Mouse (Mus musculus): ENCODE results near the gene Rasl10b. TPM values are rescaled to one million over a fixed set of nuclear protein-coding genes. Genes with fewer than 3 reads are reported as not detected.
A peak's percentile ranks its signal among the peaks of the same experiment; 100 is the strongest.

Rasl10b gene
- polyA plus RNA-seq, 1 experiment from 2014 or later = 2.3 TPM

DNA sequence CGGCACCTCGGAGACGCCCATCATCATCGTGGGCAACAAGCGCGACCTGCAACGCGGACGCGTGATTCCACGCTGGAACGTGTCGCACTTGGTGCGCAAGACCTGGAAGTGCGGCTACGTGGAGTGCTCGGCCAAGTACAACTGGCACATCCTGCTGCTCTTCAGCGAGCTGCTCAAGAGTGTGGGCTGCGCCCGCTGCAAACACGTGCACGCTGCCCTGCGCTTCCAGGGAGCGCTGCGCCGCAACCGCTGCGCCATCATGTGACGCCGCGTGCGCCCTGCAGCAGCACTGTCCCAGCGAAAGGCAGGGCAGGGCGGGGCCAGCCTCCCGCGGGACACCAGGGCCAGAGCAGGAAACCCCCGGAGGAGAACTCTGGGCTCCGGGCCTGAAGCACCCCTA, 9.6 kb downstream of the Rasl10b start:
- H3K9me3 ChIP-seq (ENCODE audit: control insufficient read depth, low read length) = no peaks in the 10 kb centered on the region
- DNase-seq (ENCODE audit: low spot score) = peak; percentile 18
- no peak overlapping the region for H3K9ac ChIP-seq (ENCODE audit: low read depth, low read length)
- no peak overlapping the region for H3K27ac ChIP-seq (replicated peaks; ENCODE audit: low read depth, low read length)
- no peak overlapping the region for H3K4me2 ChIP-seq (ENCODE audit: low read depth, low read length)
- ATAC-seq (ENCODE audit: low read depth) = 0 out of 2 replicates have a peak, but pooled peaks have one; percentile 28
- no peak overlapping the region for H3K4me3 ChIP-seq (ENCODE audit: low read depth, low read length)
- no peaks in the 10 kb centered on the region for H3K4me1 ChIP-seq (ENCODE audit: control insufficient read depth, insufficient read depth, low read length)
- peaks cover 40% of the 10 kb centered on the region for H3K27me3 ChIP-seq (replicated peaks; ENCODE audit: control insufficient read depth, insufficient read depth, low read length)
- no peaks in the 10 kb centered on the region for H3K36me3 ChIP-seq (ENCODE audit: control insufficient read depth, insufficient read depth, low read length)
- 7% methylated on average over 34 of the region's 38 CpGs for WGBS

DNA sequence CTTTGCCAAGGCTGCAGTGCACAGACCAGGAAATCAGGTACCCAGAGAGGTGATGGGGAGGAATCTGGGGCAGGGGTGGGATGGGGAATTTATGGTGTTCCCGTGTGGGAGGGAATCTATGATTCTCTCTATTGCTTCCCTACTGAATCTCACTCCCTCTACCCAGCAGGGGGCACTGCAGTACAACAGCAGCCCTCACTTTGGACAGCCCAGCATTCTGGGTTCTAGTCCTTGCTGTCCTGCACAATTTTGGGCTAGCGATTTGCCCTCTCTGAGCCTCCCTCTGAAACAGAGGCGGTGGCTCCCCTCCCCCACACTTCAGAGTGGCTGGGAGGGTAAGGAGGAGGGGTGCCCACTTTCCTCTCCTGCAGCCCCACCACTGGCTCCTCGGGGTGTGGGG, 11.4 kb downstream of the Rasl10b start:
- H3K36me3 ChIP-seq (ENCODE audit: control insufficient read depth, insufficient read depth, low read length) = no peaks in the 10 kb centered on the region
- no peak for DNase-seq (ENCODE audit: low spot score)
- no peak overlapping the region for H3K4me3 ChIP-seq (ENCODE audit: low read depth, low read length)
- H3K27ac ChIP-seq (replicated peaks; ENCODE audit: low read depth, low read length) = no peak overlapping the region
- 32% methylated on average over 4 of the region's 4 CpGs for WGBS
- peaks cover 40% of the 10 kb centered on the region for H3K27me3 ChIP-seq (replicated peaks; ENCODE audit: control insufficient read depth, insufficient read depth, low read length)
- no peak overlapping the region for H3K4me2 ChIP-seq (ENCODE audit: low read depth, low read length)
- no peak for ATAC-seq (ENCODE audit: low read depth)
- no peaks in the 10 kb centered on the region for H3K4me1 ChIP-seq (ENCODE audit: control insufficient read depth, insufficient read depth, low read length)
- no peaks in the 10 kb centered on the region for H3K9me3 ChIP-seq (ENCODE audit: control insufficient read depth, low read length)
- H3K9ac ChIP-seq (ENCODE audit: low read depth, low read length) = no peak overlapping the region

DNA sequence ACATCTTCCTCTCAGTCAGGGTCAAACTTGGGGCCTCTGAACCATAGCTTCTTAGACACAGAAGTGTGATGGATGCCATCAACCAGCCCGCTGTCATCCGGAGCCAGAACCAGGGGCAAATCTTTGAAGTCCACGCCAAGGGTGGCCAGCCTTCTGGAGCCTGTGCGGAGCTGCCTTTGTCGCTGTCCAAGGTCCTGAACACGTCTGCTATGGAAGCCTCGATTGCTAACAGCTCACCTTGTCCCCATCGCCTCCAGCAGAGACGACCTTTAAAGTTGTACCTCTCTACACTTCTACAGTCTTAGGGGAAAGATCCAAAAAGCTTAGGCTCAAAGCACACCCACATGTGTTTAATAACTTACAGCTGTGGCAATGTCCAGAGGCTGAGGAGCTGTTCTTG, 12.4 kb downstream of the Rasl10b start:
- ATAC-seq (ENCODE audit: low read depth) (no peak), DNase-seq (ENCODE audit: low spot score) (peak; percentile 81)
- no peaks in the 10 kb centered on the region for H3K36me3 ChIP-seq (ENCODE audit: control insufficient read depth, insufficient read depth, low read length)
- no peak overlapping the region for H3K4me2 ChIP-seq (ENCODE audit: low read depth, low read length)
- H3K27me3 ChIP-seq (replicated peaks; ENCODE audit: control insufficient read depth, insufficient read depth, low read length) = peaks cover 40% of the 10 kb centered on the region
- 0% methylated on average over 9 of the region's 9 CpGs for WGBS
- no peaks in the 10 kb centered on the region for H3K4me1 ChIP-seq (ENCODE audit: control insufficient read depth, insufficient read depth, low read length)
- no peaks in the 10 kb centered on the region for H3K9me3 ChIP-seq (ENCODE audit: control insufficient read depth, low read length)
- no peak overlapping the region for H3K27ac ChIP-seq (replicated peaks; ENCODE audit: low read depth, low read length)
- no peak overlapping the region for H3K9ac ChIP-seq (ENCODE audit: low read depth, low read length)
- H3K4me3 ChIP-seq (ENCODE audit: low read depth, low read length) = no peak overlapping the region

DNA sequence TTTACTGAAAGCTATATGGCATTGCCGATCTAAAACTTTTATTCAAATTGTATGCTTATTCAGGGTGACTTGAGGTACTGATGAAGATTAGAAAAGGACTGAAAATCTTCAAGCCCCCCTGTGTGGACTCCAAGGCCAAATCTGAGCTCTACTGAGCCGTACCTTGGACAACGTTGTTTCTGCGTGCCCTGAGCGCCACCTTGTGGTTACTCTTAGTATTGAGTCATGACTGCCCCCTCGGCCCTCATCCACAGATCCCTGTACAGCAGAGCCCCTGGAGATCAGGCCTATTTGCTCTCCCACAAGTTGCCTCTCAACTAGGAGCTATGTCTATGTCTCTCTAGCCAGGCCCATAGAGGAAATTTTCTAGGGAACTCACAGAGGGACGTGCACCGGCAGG, 15.7 kb downstream of the Rasl10b start:
- H3K4me3 ChIP-seq (ENCODE audit: low read depth, low read length) = no peak overlapping the region
- 6% methylated on average over 8 of the region's 8 CpGs for WGBS
- peak; percentile 19; the same call in 1 of the 2 replicates for ATAC-seq (ENCODE audit: low read depth)
- no peak overlapping the region for H3K27ac ChIP-seq (replicated peaks; ENCODE audit: low read depth, low read length)
- H3K36me3 ChIP-seq (ENCODE audit: control insufficient read depth, insufficient read depth, low read length) = no peaks in the 10 kb centered on the region
- no peaks in the 10 kb centered on the region for H3K9me3 ChIP-seq (ENCODE audit: control insufficient read depth, low read length)
- no peak overlapping the region for H3K9ac ChIP-seq (ENCODE audit: low read depth, low read length)
- no peaks in the 10 kb centered on the region for H3K4me1 ChIP-seq (ENCODE audit: control insufficient read depth, insufficient read depth, low read length)
- peak; percentile 50 for DNase-seq (ENCODE audit: low spot score)
- H3K4me2 ChIP-seq (ENCODE audit: low read depth, low read length) = no peak overlapping the region
- H3K27me3 ChIP-seq (replicated peaks; ENCODE audit: control insufficient read depth, insufficient read depth, low read length) = peaks cover 35% of the 10 kb centered on the region

DNA sequence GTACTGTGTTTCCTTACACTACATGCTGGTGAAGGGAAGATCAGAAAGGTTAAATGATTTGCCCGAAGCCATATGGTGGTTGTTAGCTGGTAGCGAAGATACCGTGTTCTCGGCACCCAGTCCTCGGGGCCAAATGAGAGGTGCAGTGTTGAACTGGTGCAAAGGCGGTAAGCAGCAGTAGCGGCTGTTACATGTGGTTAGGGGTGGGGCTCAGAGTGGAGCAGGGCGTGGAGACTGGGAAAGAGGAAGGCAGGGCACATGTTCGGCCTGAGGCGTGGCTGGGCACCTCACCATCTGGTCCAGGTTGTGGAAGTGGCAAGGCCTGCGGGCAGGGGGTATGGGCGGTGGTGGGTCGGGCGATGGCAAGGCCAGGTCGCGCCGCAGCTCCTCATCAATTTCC, 18.0 kb downstream of the Rasl10b start:
- Histone ChIP-seq H3K4me2 (ENCODE audit: low read depth, low read length) (no peak overlapping the region), H3K27ac (replicated peaks; ENCODE audit: low read depth, low read length) (no peak overlapping the region), H3K9me3 (ENCODE audit: control insufficient read depth, low read length) (no peaks in the 10 kb centered on the region), H3K4me3 (ENCODE audit: low read depth, low read length) (no peak overlapping the region), H3K9ac (ENCODE audit: low read depth, low read length) (no peak overlapping the region), H3K27me3 (replicated peaks; ENCODE audit: control insufficient read depth, insufficient read depth, low read length) (peaks cover 16% of the 10 kb centered on the region), H3K36me3 (ENCODE audit: control insufficient read depth, insufficient read depth, low read length) (no peaks in the 10 kb centered on the region), H3K4me1 (ENCODE audit: control insufficient read depth, insufficient read depth, low read length) (no peaks in the 10 kb centered on the region)
- ATAC-seq (ENCODE audit: low read depth) (no peak), DNase-seq (ENCODE audit: low spot score) (no peak)
- WGBS = 28% methylated on average over 16 of the region's 17 CpGs

DNA sequence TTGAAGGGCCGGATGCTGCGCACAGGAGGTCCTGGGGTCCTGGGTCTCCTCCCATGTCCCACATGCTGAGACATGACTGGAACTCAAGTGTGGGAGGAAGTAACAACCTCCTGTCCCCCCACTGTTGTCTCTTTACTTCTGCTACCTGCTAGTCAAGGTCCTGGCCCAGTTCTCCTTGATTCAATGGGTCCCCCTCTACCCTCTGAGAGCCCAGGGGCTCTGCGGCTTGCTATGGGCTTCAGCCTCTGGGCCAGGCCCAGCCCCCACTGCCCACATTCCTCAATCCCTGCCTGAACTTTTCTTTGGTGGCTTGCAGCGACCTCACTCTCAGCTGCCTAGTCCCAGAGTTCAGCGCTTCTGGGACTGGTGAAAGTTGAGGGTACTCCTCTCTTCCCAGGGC, 20.4 kb downstream of the Rasl10b start, which contains the start of gene Gas2l2:
Gas2l2 (minus strand) TSS at position 101 of the 400 bp plus-strand sequence.
- Histone ChIP-seq H3K9me3 (ENCODE audit: control insufficient read depth, low read length) (no peaks in the 10 kb centered on the region), H3K27ac (replicated peaks; ENCODE audit: low read depth, low read length) (no peak within 1 kb of the TSS), H3K4me1 (ENCODE audit: control insufficient read depth, insufficient read depth, low read length) (no peaks in the 10 kb centered on the region), H3K9ac (ENCODE audit: low read depth, low read length) (no peak within 1 kb of the TSS), H3K4me3 (ENCODE audit: low read depth, low read length) (no peak within 1 kb of the TSS), H3K36me3 (ENCODE audit: control insufficient read depth, insufficient read depth, low read length) (no peaks in the 10 kb centered on the region), H3K4me2 (ENCODE audit: low read depth, low read length) (peak within 1 kb of the TSS; percentile 18; the same call in 1 of the 2 replicates), H3K27me3 (replicated peaks; ENCODE audit: control insufficient read depth, insufficient read depth, low read length) (peaks cover 14% of the 10 kb centered on the region)
- no peak for DNase-seq (ENCODE audit: low spot score)
- no peak for ATAC-seq (ENCODE audit: low read depth)
- 59% methylated on average over 5 of the region's 5 CpGs for WGBS

DNA sequence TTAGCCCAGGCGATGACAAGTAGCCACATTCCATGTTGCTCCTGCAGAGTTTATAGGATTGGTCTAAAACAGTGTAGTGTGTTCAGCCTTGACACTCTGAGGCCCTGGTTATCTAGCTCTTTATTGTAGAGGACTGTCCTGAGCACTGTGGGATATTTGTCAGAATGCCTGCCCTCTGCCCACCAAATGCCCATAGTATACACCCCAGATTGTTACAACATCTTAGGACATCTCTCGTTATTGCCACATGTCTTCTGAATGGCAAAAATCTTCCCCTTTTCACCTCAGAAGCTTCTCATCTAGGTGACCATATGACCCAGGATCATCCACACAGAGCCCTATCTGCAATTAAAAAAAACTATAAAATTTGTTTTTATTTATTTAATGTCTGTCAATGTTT, 23.6 kb downstream of the Rasl10b start:
- Histone ChIP-seq H3K4me2 (ENCODE audit: low read depth, low read length) (no peak overlapping the region), H3K4me3 (ENCODE audit: low read depth, low read length) (no peak overlapping the region), H3K9ac (ENCODE audit: low read depth, low read length) (no peak overlapping the region), H3K9me3 (ENCODE audit: control insufficient read depth, low read length) (no peaks in the 10 kb centered on the region), H3K4me1 (ENCODE audit: control insufficient read depth, insufficient read depth, low read length) (no peaks in the 10 kb centered on the region), H3K27me3 (replicated peaks; ENCODE audit: control insufficient read depth, insufficient read depth, low read length) (peaks cover 8% of the 10 kb centered on the region), H3K36me3 (ENCODE audit: control insufficient read depth, insufficient read depth, low read length) (no peaks in the 10 kb centered on the region), H3K27ac (replicated peaks; ENCODE audit: low read depth, low read length) (no peak overlapping the region)
- no peak for DNase-seq (ENCODE audit: low spot score)
- no peak for ATAC-seq (ENCODE audit: low read depth)
- 76% methylated on average over 2 of the region's 2 CpGs for WGBS

DNA sequence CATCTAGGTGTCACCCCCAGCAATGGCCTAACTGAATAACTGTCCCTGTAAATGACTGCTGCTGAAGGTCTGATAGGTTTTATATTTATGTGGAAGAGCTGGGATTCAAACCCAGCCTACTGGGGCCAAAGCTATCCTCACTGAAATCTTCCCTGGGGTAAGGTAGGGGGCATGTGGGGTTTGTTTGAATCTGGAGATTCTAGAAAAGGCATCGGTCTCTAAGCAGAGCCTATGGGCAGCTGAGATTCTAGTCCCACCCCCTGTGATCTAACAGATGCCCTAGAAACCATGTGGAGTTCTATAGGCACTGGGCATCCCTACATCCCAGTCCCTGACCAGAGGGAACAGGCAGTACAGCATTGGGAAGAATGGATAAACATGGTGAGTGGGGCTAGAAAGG, 28.4 kb downstream of the Rasl10b start, which contains the start of gene 1700020L24Rik:
1700020L24Rik (plus strand) TSS at position 301 of the 400 bp plus-strand sequence.
- H3K36me3 ChIP-seq (ENCODE audit: control insufficient read depth, insufficient read depth, low read length) = no peaks in the 10 kb centered on the region
- no peak for ATAC-seq (ENCODE audit: low read depth)
- DNase-seq (ENCODE audit: low spot score) = no peak
- H3K4me3 ChIP-seq (ENCODE audit: low read depth, low read length) = no peak within 1 kb of the TSS
- no peaks in the 10 kb centered on the region for H3K4me1 ChIP-seq (ENCODE audit: control insufficient read depth, insufficient read depth, low read length)
- H3K27me3 ChIP-seq (replicated peaks; ENCODE audit: control insufficient read depth, insufficient read depth, low read length) = peaks cover 19% of the 10 kb centered on the region
- H3K9me3 ChIP-seq (ENCODE audit: control insufficient read depth, low read length) = no peaks in the 10 kb centered on the region
- H3K4me2 ChIP-seq (ENCODE audit: low read depth, low read length) = no peak within 1 kb of the TSS
- H3K27ac ChIP-seq (replicated peaks; ENCODE audit: low read depth, low read length) = no peak within 1 kb of the TSS
- H3K9ac ChIP-seq (ENCODE audit: low read depth, low read length) = no peak within 1 kb of the TSS
- 80% methylated on average over 1 of the region's 1 CpGs for WGBS

DNA sequence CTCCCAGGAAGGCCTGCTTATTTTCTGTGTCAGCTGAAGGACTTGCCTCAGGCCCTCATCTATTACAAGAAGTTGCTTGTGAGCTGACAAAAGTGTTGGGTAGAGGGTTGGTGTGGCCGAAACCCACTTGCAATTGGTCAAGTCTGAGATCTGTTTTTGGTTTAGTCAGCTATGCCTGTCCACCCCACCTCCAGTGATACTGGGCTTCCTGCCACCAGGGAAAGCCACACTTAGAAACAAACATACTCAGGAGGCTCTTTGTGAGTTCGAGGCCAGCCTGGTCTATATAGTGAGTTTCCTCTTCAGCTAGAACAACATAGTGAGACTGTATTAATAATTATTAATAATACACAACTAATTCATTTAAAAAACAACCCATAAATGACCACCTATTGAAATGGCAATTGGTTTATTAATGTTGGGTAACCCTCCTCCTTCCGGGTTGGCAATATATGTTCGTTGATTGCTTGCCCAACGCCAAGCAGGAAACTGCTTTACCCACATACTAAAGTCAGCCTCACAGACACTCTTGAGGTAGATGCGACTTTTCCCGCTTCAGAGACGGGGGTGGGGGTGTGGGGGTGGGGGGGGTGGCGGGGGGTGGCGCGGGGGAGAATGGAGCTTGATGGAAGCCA, 30.6 kb downstream of the Rasl10b start:
- H3K4me3 ChIP-seq (ENCODE audit: low read depth, low read length) = peak overlapping the region; percentile 66
- DNase-seq (ENCODE audit: low spot score) (no peak), ATAC-seq (ENCODE audit: low read depth) (no peak)
- H3K9ac ChIP-seq (ENCODE audit: low read depth, low read length) = peak overlapping the region; percentile 58
- H3K9me3 ChIP-seq (ENCODE audit: control insufficient read depth, low read length) = no peaks in the 10 kb centered on the region
- peak overlapping the region; percentile 89 for H3K4me2 ChIP-seq (ENCODE audit: low read depth, low read length)
- H3K36me3 ChIP-seq (ENCODE audit: control insufficient read depth, insufficient read depth, low read length) = no peaks in the 10 kb centered on the region
- H3K27me3 ChIP-seq (replicated peaks; ENCODE audit: control insufficient read depth, insufficient read depth, low read length) = peaks cover 41% of the 10 kb centered on the region
- WGBS = 43% methylated on average over 8 of the region's 11 CpGs
- no peak overlapping the region for H3K27ac ChIP-seq (replicated peaks; ENCODE audit: low read depth, low read length)
- no peaks in the 10 kb centered on the region for H3K4me1 ChIP-seq (ENCODE audit: control insufficient read depth, insufficient read depth, low read length)

All from embryonic facial prominence, embryonic 14.5 days (tissue).